Mouse (Mus musculus) E14TG2a.4 (cell line): Measurements from ENCODE around the gene Olfr167.

Experiments
- CTCF ChIP-seq: conservative IDR thresholded peaks from 2 replicates; pipeline ENCODE4 v1.5.1; 2014; ENCODE audit warnings: low read length
- POU5F1 ChIP-seq: IDR thresholded peaks from 2 replicates; pipeline ENCODE4 v1.6.1; 2014; ENCODE audit warnings: low read length, borderline replicate concordance

DNA sequence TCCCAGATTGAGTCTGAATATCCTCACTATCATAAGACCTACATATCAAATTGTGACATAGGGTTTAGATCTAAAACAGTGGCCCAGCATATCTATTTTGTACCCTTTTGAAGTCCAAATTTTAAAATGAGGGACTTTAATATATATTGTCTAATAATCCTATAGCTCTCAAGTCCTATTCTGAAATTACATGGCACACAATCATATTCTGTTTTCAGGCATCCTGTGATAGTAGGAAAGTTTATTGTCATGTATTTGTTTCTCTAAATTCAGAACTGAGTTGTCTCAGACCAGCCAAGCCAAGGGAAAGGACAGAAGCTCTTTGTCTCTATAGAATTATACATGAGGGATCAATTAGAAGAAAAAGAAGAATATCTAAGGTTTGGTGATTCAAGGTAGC, 38.7 kb downstream of the Olfr167 start, which contains the start of gene Olfr166:
- TF ChIP-seq CTCF = no peak
- TF ChIP-seq POU5F1 = no peak
